Mouse (Mus musculus): ENCODE data around the gene Yeats4. TPM values are rescaled to one million over a fixed set of nuclear protein-coding genes. Genes with fewer than 3 reads are reported as not detected.
A peak's percentile ranks its signal among the peaks of the same experiment; 100 is the strongest.
"Not testable (repeated sequence)": the region's sequence is repeated elsewhere in the genome, so short reads cannot be mapped to it uniquely, and the experiment has no call there.

Yeats4 gene
- polyA plus RNA-seq, 1 experiment from 2014 or later, result 112 TPM

DNA sequence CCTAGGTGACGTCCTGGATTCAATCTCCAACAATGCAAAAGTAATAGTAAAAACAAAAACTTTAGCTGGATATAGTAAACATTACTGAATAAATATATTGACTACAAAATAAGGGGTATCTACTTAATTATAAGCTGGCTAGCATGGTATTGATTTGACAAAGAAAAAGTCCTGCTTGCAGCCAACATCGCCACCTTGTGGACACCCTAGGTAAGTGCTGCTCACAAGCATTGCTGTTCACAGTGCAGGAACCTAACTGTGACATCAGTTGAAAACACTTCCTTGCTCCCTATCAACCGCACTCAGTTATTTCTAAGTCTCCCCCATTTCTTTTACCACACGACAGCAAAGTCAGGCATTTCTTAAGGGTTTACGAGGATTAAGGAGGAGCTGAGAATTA is 7.5 kb downstream of the Yeats4 start:
- H3K36me3 ChIP-seq, result peaks cover 91% of the 10 kb centered on the region
- H3K27me3 ChIP-seq (ENCODE audit: insufficient read depth, poor library complexity, severe bottlenecking), result no peaks in the 10 kb centered on the region
- no peak overlapping the region for H3K27ac ChIP-seq
- H3K4me3 ChIP-seq, result no peak overlapping the region
- DNase-seq (ENCODE audit: low spot score), result peak; percentile 47
- no peaks in the 10 kb centered on the region for H3K4me1 ChIP-seq (replicated peaks)
- WGBS, result 64% methylated on average over 5 of the region's 5 CpGs
- H3K9me3 ChIP-seq, result no peaks in the 10 kb centered on the region

DNA sequence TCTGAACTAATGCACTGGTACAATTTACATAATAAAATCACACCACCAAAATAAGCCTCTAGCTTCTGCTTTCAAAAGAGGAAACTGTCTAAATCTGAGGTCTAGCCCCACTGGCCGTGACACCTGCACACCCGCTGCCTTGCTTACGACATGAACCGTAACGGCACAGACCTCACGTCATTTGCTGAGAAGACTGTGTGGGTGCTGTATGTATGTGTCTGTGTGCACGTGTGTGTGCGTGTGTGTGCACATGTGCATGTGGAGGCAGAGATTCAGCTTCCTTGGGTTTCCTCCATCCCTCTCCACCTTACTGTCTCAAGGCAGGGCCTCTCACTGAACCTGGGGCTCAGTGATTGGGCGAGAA is 8.2 kb downstream of the Yeats4 start:
- no peak for DNase-seq (ENCODE audit: low spot score)
- 97% methylated on average over 9 of the region's 9 CpGs for WGBS
- H3K27me3 ChIP-seq (ENCODE audit: insufficient read depth, poor library complexity, severe bottlenecking), result no peaks in the 10 kb centered on the region
- H3K9me3 ChIP-seq, result no peaks in the 10 kb centered on the region
- no peak overlapping the region for H3K4me3 ChIP-seq
- H3K27ac ChIP-seq, result no peak overlapping the region
- peaks cover 88% of the 10 kb centered on the region for H3K36me3 ChIP-seq
- H3K4me1 ChIP-seq (replicated peaks), result no peaks in the 10 kb centered on the region

DNA sequence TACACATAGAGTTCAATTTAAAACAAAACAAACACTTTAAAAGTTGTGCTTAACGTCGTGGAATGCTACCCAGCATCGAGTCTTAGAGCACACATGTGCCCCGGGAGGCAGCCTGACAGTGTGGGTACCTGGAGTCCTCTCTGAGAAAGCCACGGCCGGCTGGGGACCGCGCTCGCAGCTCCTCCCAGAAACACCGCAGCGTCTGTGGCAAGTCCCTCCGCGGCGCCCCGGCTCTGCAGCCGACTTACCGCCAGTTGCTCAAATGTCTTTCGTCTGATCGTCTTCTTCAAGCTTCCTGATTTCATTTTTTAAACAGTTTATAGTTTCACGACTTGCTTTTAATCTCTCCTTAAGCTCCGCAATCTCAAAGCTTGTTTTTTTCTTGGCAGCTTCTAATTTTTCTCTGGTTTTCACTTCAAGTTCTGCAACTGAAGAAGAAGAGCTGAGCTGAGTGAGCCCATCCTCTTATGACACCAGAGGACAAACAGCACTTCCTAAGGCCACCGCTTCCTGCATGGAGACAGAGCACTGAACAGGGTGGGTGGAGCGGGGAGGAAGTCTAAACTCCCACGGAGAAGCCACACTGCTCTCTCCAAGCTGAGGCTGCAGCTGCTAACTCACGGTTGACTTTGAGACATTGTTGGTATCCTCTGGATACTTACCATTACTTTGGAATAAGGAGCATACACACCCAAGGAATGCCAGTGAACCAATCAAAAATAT is 8.7 kb downstream of the Yeats4 start:
- Histone ChIP-seq H3K9me3 (no peaks in the 10 kb centered on the region), H3K4me3 (no peak overlapping the region), H3K27ac (no peak overlapping the region), H3K4me1 (replicated peaks) (no peaks in the 10 kb centered on the region), H3K27me3 (ENCODE audit: insufficient read depth, poor library complexity, severe bottlenecking) (no peaks in the 10 kb centered on the region), H3K36me3 (peaks cover 83% of the 10 kb centered on the region)
- 95% methylated on average over 25 of the region's 25 CpGs for WGBS
- DNase-seq (ENCODE audit: low spot score), result no peak

DNA sequence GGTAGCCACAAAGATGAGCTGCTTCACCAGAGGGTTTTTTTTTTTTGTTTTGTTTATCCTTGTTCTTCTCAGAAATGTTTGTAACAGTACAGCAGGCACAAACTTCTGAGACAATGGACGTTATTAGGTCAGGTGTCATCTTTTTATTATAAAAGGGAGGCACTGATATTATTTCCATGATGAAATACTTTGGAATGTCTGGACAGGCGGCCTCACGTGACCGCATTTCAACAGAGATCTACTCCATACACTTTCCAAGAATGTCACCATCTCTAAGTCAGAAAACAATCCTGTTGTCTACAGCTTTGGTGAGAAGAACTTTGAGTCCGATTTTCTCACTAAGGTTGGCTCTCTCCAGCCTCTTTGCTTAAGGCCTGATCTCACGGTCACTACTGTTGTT is 13.3 kb downstream of the Yeats4 start:
- 89% methylated on average over 6 of the region's 6 CpGs for WGBS
- H3K27ac ChIP-seq, result no peak overlapping the region
- no peaks in the 10 kb centered on the region for H3K9me3 ChIP-seq
- H3K27me3 ChIP-seq (ENCODE audit: insufficient read depth, poor library complexity, severe bottlenecking), result no peaks in the 10 kb centered on the region
- peaks cover 40% of the 10 kb centered on the region for H3K36me3 ChIP-seq
- peaks cover 5% of the 10 kb centered on the region; the same call in 1 of the 2 replicates for H3K4me1 ChIP-seq (replicated peaks)
- DNase-seq (ENCODE audit: low spot score), result no peak
- no peak overlapping the region for H3K4me3 ChIP-seq

DNA sequence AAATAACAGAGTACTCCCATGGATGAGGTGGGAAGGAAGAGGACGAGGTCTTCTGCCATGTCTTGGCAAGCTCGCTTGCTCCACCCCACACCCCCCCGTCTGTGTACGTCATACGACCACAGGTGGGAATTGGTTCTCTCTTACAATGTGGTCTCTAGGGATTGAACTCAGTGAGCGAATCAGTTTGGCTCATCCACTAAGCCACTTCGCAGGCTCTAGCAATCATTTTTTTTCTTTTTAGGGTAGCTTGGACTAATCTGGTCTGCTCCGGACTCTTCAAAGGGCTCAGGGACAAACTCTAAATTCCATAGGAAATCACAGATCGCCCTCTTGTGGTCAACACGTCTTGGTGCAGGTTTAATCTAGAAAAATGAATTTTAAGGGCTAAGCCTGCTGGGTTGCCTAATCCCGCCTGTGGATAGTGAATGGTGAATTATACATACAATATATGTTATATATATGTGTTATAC is 14.8 kb downstream of the Yeats4 start:
- Histone ChIP-seq H3K9me3 (no peaks in the 10 kb centered on the region), H3K36me3 (peaks cover 25% of the 10 kb centered on the region), H3K27me3 (ENCODE audit: insufficient read depth, poor library complexity, severe bottlenecking) (no peaks in the 10 kb centered on the region), H3K27ac (peak overlapping the region; percentile 64; the same call in 1 of the 2 replicates), H3K4me1 (replicated peaks) (peaks cover 5% of the 10 kb centered on the region; the same call in 1 of the 2 replicates), H3K4me3 (peak overlapping the region; percentile 42)
- peak; percentile 51 for DNase-seq (ENCODE audit: low spot score)
- 23% methylated on average over 11 of the region's 11 CpGs for WGBS

DNA sequence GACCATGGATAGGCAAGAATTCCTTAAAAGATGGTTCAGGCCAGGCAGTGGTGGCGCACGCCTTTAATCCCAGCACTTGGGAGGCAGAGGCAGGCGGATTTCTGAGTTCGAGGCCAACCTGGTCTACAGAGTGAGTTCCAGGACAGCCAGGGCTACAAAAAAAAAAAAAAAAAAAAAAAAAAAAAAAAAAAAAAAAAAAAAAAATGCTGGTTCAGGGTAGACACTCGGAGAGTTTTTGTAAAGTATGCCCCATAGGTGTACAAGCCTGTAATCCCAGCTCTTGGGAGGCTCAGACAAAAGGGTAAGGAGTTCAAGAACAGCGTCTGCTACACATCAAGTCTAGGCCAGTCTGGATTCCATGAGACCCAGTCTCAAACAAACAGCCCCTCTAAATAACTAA is 15.5 kb downstream of the Yeats4 start:
- not testable (repeated sequence) for H3K4me1 ChIP-seq (replicated peaks); DNase-seq (ENCODE audit: low spot score); H3K27ac ChIP-seq; H3K9me3 ChIP-seq; H3K27me3 ChIP-seq (ENCODE audit: insufficient read depth, poor library complexity, severe bottlenecking); H3K4me3 ChIP-seq
- peaks cover 18% of the 10 kb centered on the region for H3K36me3 ChIP-seq
- whole genome bisulfite sequencing, result 89% methylated on average over 6 of the region's 6 CpGs

DNA sequence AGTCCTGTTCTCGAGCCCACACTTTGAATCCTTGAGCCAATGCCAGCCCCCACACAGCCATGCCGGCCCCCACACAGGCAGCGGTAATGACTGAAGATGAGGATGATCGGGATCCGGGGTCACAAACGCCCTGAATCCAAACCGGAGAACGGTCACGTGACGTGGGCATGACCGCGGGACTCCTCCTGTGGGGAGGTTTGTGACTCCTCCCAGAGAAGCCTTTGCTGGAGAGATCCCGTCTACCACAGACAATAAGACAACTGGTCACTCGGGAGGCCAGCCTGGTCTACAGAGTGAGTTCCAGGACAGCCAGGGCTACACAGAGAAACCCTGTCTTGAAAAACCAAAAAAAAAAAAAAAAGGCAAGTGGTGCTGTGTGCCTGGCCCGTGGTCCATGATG is 16.1 kb downstream of the Yeats4 start:
- DNase-seq (ENCODE audit: low spot score), result no peak
- Histone ChIP-seq H3K27ac (no peak overlapping the region), H3K9me3 (no peaks in the 10 kb centered on the region), H3K4me1 (replicated peaks) (peaks cover 5% of the 10 kb centered on the region; the same call in 1 of the 2 replicates), H3K27me3 (ENCODE audit: insufficient read depth, poor library complexity, severe bottlenecking) (no peaks in the 10 kb centered on the region), H3K36me3 (peaks cover 17% of the 10 kb centered on the region), H3K4me3 (no peak overlapping the region)
- 85% methylated on average over 15 of the region's 15 CpGs for WGBS

DNA sequence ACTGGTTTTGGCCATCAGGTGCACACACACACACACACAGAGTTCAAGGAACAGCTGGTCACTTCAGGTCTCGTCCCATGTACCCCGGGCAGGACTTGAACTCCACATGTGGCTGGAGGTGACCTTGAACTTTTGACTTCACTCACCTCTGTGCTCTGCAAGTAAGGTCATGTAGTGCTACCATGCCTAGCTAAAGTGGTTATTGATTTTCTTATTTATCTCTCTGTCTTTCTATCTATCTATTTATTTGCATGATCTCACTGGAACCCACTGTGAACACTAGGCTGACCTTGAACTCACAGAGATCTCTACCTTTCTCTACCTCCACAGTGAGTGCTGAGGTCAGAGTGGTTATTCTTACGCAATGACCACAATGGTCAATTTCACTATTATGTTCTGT is 18.2 kb downstream of the Yeats4 start:
- Histone ChIP-seq H3K27ac (no peak overlapping the region), H3K4me3 (no peak overlapping the region), H3K4me1 (replicated peaks) (peaks cover 5% of the 10 kb centered on the region; the same call in 1 of the 2 replicates), H3K27me3 (ENCODE audit: insufficient read depth, poor library complexity, severe bottlenecking) (no peaks in the 10 kb centered on the region), H3K9me3 (no peaks in the 10 kb centered on the region), H3K36me3 (no peaks in the 10 kb centered on the region)
- DNase-seq (ENCODE audit: low spot score), result no peak
- 91% methylated on average over 3 of the region's 3 CpGs for WGBS

DNA sequence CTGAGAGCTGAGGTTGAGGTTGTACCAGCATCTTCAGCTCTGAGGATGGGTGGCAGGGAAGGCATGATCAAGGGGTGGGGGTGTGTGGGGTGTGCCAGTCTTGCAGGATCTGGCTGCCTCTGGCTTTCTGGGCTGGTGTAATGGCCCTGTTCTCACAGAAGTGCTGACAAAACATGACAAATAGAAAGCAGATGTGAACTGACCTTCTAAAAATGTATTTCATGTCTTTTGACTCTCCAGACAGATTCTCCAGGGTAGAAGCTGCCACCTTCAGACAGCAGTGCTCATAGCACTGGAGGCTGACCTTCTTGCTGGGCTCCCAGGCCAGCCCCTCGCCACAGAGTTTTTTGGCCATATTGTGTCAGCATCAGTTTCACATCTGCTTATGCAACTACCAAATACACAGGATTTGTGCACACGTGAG is 20.7 kb downstream of the Yeats4 start:
- no peak overlapping the region for H3K4me3 ChIP-seq
- DNase-seq (ENCODE audit: low spot score), result no peak
- no peaks in the 10 kb centered on the region for H3K27me3 ChIP-seq (ENCODE audit: insufficient read depth, poor library complexity, severe bottlenecking)
- WGBS, result 75% methylated on average over 2 of the region's 2 CpGs
- peaks cover 13% of the 10 kb centered on the region for H3K4me1 ChIP-seq (replicated peaks)
- H3K27ac ChIP-seq, result no peak overlapping the region
- no peaks in the 10 kb centered on the region for H3K9me3 ChIP-seq
- no peaks in the 10 kb centered on the region for H3K36me3 ChIP-seq

DNA sequence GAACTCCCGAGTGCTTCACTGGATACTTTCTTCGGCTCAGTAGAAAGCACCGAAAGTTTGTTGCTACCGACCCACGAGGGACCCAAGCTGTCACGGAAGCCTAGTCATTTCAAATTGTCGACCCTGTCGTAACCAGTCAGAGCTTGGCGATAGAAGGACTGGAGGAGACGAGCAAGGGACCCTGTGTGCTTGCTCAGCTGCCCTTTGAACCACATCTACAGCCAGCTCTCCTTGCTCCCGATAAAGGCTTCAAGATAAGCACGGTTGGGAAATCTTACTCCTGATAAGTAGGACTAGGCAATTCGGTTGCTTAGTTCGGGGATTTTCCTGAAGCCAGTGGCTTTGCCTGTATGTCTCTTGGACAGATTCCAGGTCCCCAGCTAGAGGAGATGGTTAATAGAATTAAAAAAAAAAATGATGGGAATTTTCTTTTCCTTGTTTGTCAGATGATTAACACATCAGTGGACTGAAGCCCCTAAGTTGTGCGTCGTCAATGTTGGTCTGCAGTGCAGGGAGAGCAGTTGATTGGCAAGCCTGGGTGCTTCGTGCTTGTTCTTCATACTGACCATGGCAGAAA is 21.2 kb downstream of the Yeats4 start:
- Histone ChIP-seq H3K4me3 (no peak overlapping the region), H3K9me3 (no peaks in the 10 kb centered on the region), H3K4me1 (replicated peaks) (peaks cover 13% of the 10 kb centered on the region), H3K27me3 (ENCODE audit: insufficient read depth, poor library complexity, severe bottlenecking) (no peaks in the 10 kb centered on the region), H3K36me3 (no peaks in the 10 kb centered on the region), H3K27ac (no peak overlapping the region)
- WGBS, result 85% methylated on average over 17 of the region's 17 CpGs
- DNase-seq (ENCODE audit: low spot score), result no peak

DNA sequence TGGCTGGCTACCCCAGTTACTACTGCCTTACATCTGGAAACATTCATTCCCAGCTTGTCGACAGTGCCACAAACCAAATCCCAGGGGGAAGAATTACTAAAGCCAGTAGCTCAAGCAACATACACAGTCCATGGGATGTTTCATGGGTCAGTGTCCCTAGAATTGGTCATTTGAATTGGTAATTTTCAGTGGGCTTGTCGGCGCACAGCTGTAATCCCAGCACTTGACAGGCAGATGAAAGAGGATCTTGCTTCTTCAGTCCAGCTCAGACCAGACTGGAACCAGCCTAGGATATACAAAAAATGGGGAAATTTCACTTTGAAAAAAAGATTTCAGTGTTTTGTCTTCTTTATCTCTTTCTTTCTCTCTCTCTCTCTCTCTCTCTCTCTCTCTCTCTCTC is 24.6 kb downstream of the Yeats4 start:
- Histone ChIP-seq H3K4me1 (replicated peaks) (peaks cover 13% of the 10 kb centered on the region), H3K27me3 (ENCODE audit: insufficient read depth, poor library complexity, severe bottlenecking) (no peaks in the 10 kb centered on the region), H3K27ac (no peak overlapping the region), H3K4me3 (no peak overlapping the region), H3K36me3 (no peaks in the 10 kb centered on the region), H3K9me3 (no peaks in the 10 kb centered on the region)
- no peak for DNase-seq (ENCODE audit: low spot score)
- WGBS, result 54% methylated on average over 3 of the region's 3 CpGs

DNA sequence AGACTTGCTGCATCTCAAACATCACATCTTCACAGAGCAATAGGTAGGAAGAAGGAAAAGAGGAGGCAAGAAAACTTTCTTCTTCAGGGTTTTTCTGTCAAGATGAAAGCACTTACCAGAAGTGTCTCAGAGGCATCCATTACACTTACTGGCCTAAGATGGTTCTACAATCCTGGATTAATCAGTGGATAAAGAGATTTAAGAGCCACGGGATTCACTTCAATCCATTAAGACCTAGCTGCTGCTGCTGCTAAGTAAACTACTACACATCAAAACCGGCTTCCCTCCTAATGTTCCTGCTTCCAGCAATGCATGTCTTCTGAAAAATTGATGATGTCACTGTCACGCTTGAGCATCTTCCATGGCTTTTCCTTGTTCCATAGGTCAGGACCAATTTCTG is 27.6 kb downstream of the Yeats4 start:
- Histone ChIP-seq H3K27ac (no peak overlapping the region), H3K4me1 (replicated peaks) (peaks cover 13% of the 10 kb centered on the region), H3K4me3 (no peak overlapping the region), H3K27me3 (ENCODE audit: insufficient read depth, poor library complexity, severe bottlenecking) (no peaks in the 10 kb centered on the region), H3K9me3 (no peaks in the 10 kb centered on the region), H3K36me3 (no peaks in the 10 kb centered on the region)
- 89% methylated on average over 3 of the region's 3 CpGs for WGBS
- DNase-seq (ENCODE audit: low spot score), result no peak

DNA sequence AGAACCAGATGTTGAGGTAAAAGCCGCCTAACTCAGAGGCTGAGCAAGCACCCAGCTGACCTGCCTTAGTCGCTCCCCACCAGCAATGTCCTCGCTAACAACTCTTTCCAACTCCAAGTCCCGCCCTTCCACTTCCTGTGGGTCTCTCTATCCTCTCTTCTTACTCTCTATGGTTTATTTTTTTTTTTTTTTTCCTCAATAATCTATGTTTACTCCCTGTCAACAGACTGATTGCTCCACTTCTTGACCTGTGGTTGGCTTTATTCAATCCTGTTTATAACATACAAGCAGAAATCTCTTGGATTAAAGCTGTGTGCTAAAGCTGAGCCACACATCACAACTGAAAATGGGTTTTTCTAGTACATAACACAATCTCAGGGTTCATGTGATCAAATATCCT is 28.6 kb downstream of the Yeats4 start:
- H3K9me3 ChIP-seq, result no peaks in the 10 kb centered on the region
- H3K4me1 ChIP-seq (replicated peaks), result peaks cover 13% of the 10 kb centered on the region
- no peaks in the 10 kb centered on the region for H3K27me3 ChIP-seq (ENCODE audit: insufficient read depth, poor library complexity, severe bottlenecking)
- 95% methylated on average over 4 of the region's 4 CpGs for WGBS
- DNase-seq (ENCODE audit: low spot score), result no peak
- no peaks in the 10 kb centered on the region for H3K36me3 ChIP-seq
- H3K4me3 ChIP-seq, result no peak overlapping the region
- H3K27ac ChIP-seq, result no peak overlapping the region

Data from hindbrain, embryonic 10.5 days (tissue).